Mouse (Mus musculus) megakaryocyte, embryonic 14.5 days (primary cell): ENCODE data around the gene C1qtnf12. TPM values are rescaled to one million over a fixed set of nuclear protein-coding genes. Genes with fewer than 3 reads are reported as not detected.

Source experiments
- H3K27me3 ChIP-seq: replicated peaks from 2 replicates; pipeline ENCODE3; 2012; ENCODE audit warnings: inconsistent platforms
- H3K36me3 ChIP-seq: replicated peaks from 2 replicates; pipeline ENCODE3; 2012; ENCODE audit warnings: low read length, inconsistent platforms, mixed read lengths
- H3K4me1 ChIP-seq: 2 replicates; pipeline ENCODE4 v1.6.1; 2012; ENCODE audit warnings: inconsistent platforms
- H3K4me3 ChIP-seq: replicated peaks from 2 replicates; pipeline ENCODE3; 2012; ENCODE audit warnings: moderate library complexity, mild to moderate bottlenecking, inconsistent platforms
- H3K9me3 ChIP-seq: 2 replicates; pipeline ENCODE4 v1.6.1; 2012; ENCODE audit warnings: inconsistent platforms
- FLI1 ChIP-seq: IDR thresholded peaks from 2 replicates; pipeline ENCODE4 v1.6.1; 2012; ENCODE audit warnings: low read length, inconsistent platforms, mixed read lengths
- GATA1 ChIP-seq: IDR thresholded peaks from 3 replicates; pipeline ENCODE4 v1.6.1; 2012; ENCODE audit warnings: mixed read lengths, low read length, inconsistent platforms, borderline replicate concordance
- polyA plus RNA-seq: library from polyadenylated mRNA; stranded (reverse); fragments of >175 nt; gene quantifications from 2 replicates; pipeline ENCODE4 v1.2.3, GENCODE M21; 2012; ENCODE audit warnings: low replicate concordance; ENCODE audit not compliant: insufficient read depth

C1qtnf12 gene
- polyA plus RNA-seq, 1 experiment, result 30.2 TPM

GRCm38 (mm10) chr4:155969043-155969653 lies 7.0 kb downstream of the C1qtnf12 start:
- TF ChIP-seq FLI1, result no peak
- TF ChIP-seq GATA1, result no peak
- peaks cover 7% of the 10 kb centered on the region; the same call in 1 of the 2 replicates for H3K4me1 ChIP-seq
- H3K9me3 ChIP-seq, result no peaks in the 10 kb centered on the region
- no peak overlapping the region for H3K4me3 ChIP-seq
- peaks cover 3% of the 10 kb centered on the region for H3K27me3 ChIP-seq
- peaks cover 42% of the 10 kb centered on the region for H3K36me3 ChIP-seq

GRCm38 (mm10) chr4:155970286-155970685 lies 8.2 kb downstream of the C1qtnf12 start:
- Histone ChIP-seq H3K36me3 (peaks cover 30% of the 10 kb centered on the region), H3K27me3 (peaks cover 3% of the 10 kb centered on the region), H3K9me3 (no peaks in the 10 kb centered on the region), H3K4me1 (peaks cover 7% of the 10 kb centered on the region; the same call in 1 of the 2 replicates), H3K4me3 (no peak overlapping the region)
- TF ChIP-seq FLI1 (no peak), GATA1 (no peak)

- H3K36me3 ChIP-seq, result peaks cover 11% of the 10 kb centered on the region
- TF ChIP-seq FLI1 (no peak), GATA1 (no peak)
- H3K27me3 ChIP-seq, result peaks cover 3% of the 10 kb centered on the region
Observed at GRCm38 (mm10) chr4:155972651-155973050, 10.5 kb downstream of the C1qtnf12 start.

GRCm38 (mm10) chr4:155973239-155973638 lies 11.1 kb downstream of the C1qtnf12 start:
- Histone ChIP-seq H3K4me1 (peaks cover 7% of the 10 kb centered on the region; the same call in 1 of the 2 replicates), H3K27me3 (peaks cover 3% of the 10 kb centered on the region), H3K9me3 (no peaks in the 10 kb centered on the region), H3K4me3 (no peak overlapping the region), H3K36me3 (peaks cover 9% of the 10 kb centered on the region)
- TF ChIP-seq FLI1, result no peak
- TF ChIP-seq GATA1, result no peak

More at GRCm38 (mm10) chr4:155972651-155973050, 10.5 kb downstream of the C1qtnf12 start:
- H3K9me3 ChIP-seq, result no peaks in the 10 kb centered on the region
- no peak overlapping the region for H3K4me3 ChIP-seq
- peaks cover 7% of the 10 kb centered on the region; the same call in 1 of the 2 replicates for H3K4me1 ChIP-seq

- no peak for TF ChIP-seq GATA1
- TF ChIP-seq FLI1, result no peak
- Histone ChIP-seq H3K27me3 (peaks cover 11% of the 10 kb centered on the region), H3K4me1 (no peaks in the 10 kb centered on the region), H3K9me3 (no peaks in the 10 kb centered on the region), H3K4me3 (no peak overlapping the region), H3K36me3 (no peaks in the 10 kb centered on the region)
Observed at GRCm38 (mm10) chr4:155981436-155982082, 19.4 kb downstream of the C1qtnf12 start.

GRCm38 (mm10) chr4:155983788-155984187 lies 21.7 kb downstream of the C1qtnf12 start:
- H3K9me3 ChIP-seq, result no peaks in the 10 kb centered on the region
- H3K27me3 ChIP-seq, result peaks cover 11% of the 10 kb centered on the region
- no peak overlapping the region for H3K4me3 ChIP-seq
- peaks cover 3% of the 10 kb centered on the region; the same call in 1 of the 2 replicates for H3K4me1 ChIP-seq
- no peaks in the 10 kb centered on the region for H3K36me3 ChIP-seq
- TF ChIP-seq FLI1 (no peak), GATA1 (no peak)

- H3K36me3 ChIP-seq, result peaks cover 20% of the 10 kb centered on the region
- H3K4me1 ChIP-seq, result peaks cover 46% of the 10 kb centered on the region
- TF ChIP-seq FLI1 (no peak), GATA1 (no peak)
- H3K27me3 ChIP-seq, result no peaks in the 10 kb centered on the region
- no peaks in the 10 kb centered on the region for H3K9me3 ChIP-seq
- H3K4me3 ChIP-seq, result peak overlapping the region; percentile 99
Observed at GRCm38 (mm10) chr4:155991211-155991907, 29.2 kb downstream of the C1qtnf12 start.

- H3K27me3 ChIP-seq, result no peaks in the 10 kb centered on the region
- peaks cover 51% of the 10 kb centered on the region for H3K4me1 ChIP-seq
- H3K9me3 ChIP-seq, result no peaks in the 10 kb centered on the region
- peak overlapping the region; percentile 99 for H3K4me3 ChIP-seq
- H3K36me3 ChIP-seq, result peaks cover 25% of the 10 kb centered on the region
- TF ChIP-seq GATA1, result no peak
- TF ChIP-seq FLI1, result no peak
Observed at GRCm38 (mm10) chr4:155991908-155992230, 29.8 kb downstream of the C1qtnf12 start.

GRCm38 (mm10) chr4:155992241-155992905 lies 30.3 kb downstream of the C1qtnf12 start, which contains the start of the genes B3galt6 and Sdf4:
B3galt6 (minus strand) TSS chr4:155992649.
Sdf4 (plus strand) TSS chr4:155992872.
- Histone ChIP-seq H3K9me3 (no peaks in the 10 kb centered on the region), H3K36me3 (peaks cover 30% of the 10 kb centered on the region), H3K27me3 (no peaks in the 10 kb centered on the region), H3K4me3 (peak within 1 kb of the TSS; percentile 99), H3K4me1 (peaks cover 55% of the 10 kb centered on the region)
- TF ChIP-seq FLI1, result no peak
- TF ChIP-seq GATA1, result no peak
